Mouse (Mus musculus): ENCODE data around the gene Large1.
"Not testable (repeated sequence)": the region's sequence is repeated elsewhere in the genome, so short reads cannot be mapped to it uniquely, and the experiment has no call there.

The Large1 gene

GRCm38 (mm10) chr8:73293655-73294054, 59.7 kb downstream of the Large1 start:
- DNase-seq: no peak

DNA sequence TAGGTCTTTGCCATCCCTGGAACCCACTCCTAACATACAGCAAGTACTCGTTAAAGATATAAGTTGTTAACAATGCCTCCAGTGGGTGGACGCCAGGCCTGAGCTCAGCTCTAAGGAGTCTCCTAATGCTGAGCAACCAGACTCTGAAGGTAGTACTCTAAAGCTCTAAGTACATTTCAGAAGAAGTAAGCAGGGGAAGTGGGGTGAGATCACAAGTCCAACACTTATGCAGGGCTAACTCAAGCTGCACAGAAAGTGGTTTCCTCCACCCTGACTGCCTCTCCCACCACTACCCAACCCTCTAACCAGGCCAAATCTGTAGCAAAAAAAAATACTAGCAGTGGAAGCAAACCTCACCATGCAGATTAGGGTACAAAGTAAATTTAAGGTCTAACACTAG, 61.7 kb downstream of the Large1 start:
- no peak for DNase-seq

- DNase-seq: no peak
Measured at GRCm38 (mm10) chr8:73290636-73291035, 62.7 kb downstream of the Large1 start.

- DNase-seq: no peak
Measured at GRCm38 (mm10) chr8:73289831-73290230, 63.5 kb downstream of the Large1 start.

DNA sequence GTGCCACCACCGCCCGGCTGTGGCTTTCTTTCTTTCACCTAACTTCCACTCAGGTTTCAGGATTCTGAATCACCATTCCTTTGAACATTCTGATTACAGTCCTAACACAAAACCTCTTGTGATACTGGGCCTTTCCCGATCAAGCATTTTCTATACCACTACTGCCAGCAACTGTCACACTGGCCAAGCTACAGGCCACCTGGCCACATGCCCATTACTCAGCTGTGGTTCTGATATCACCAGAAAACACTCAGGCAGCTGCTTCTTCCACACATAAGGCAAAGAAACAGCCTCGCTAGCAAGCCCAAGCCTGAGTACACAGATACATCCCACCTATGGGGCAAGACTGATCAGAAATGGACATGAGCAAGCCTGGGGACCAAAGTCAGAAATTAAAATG, 71.3 kb downstream of the Large1 start:
- no peak for DNase-seq

GRCm38 (mm10) chr8:73276015-73276414, 77.3 kb downstream of the Large1 start:
- no peak for DNase-seq

DNA sequence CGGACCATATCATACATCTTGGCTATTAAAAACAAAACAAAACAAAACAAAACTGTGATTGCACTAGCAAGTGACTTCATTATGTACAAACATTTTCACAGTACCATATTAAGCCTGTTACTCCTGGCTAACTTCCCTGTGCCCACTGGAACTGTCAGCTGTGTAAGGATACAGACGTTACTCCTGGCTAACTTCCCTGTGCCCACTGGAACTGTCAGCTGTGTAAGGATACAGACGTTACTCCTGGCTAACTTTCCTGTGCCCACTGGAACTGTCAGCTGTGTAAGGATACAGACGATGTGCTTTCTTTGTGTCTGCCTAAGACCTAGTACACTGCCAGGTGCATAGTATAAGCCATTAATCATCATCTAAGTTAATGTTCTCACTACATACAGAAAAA, 77.9 kb downstream of the Large1 start:
- DNase-seq: not testable (repeated sequence)

- no peak for DNase-seq
Measured at GRCm38 (mm10) chr8:73273150-73273549, 80.2 kb downstream of the Large1 start.

- no peak for DNase-seq
Measured at GRCm38 (mm10) chr8:73270991-73271390, 82.3 kb downstream of the Large1 start.

GRCm38 (mm10) chr8:73257981-73258380, 95.4 kb downstream of the Large1 start:
- no peak for DNase-seq

DNA sequence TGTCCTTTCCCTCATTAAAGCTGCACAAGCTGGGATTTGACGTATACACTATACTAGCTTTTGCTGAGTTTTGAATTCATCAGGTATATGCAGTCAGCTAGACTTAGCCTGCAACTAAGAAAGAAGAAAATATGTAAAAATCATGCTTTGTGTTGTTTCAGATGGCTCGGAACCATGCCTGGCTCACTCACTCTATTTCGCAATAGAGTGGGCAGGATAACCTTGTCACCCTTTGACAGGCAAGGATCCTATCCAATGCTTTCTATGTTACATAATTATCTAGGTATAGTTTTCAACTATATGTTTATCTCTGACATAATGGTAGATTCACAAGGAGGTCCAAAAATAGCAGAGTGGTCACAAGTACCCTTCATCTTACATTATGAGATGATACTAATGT, 109.2 kb downstream of the Large1 start:
- no peak for DNase-seq

- no peak for DNase-seq
Measured at GRCm38 (mm10) chr8:73242066-73242465, 111.3 kb downstream of the Large1 start.

GRCm38 (mm10) chr8:73234209-73234608, 119.1 kb downstream of the Large1 start:
- DNase-seq: no peak

- no peak for DNase-seq
Measured at GRCm38 (mm10) chr8:73233358-73234041, 119.8 kb downstream of the Large1 start.

DNA sequence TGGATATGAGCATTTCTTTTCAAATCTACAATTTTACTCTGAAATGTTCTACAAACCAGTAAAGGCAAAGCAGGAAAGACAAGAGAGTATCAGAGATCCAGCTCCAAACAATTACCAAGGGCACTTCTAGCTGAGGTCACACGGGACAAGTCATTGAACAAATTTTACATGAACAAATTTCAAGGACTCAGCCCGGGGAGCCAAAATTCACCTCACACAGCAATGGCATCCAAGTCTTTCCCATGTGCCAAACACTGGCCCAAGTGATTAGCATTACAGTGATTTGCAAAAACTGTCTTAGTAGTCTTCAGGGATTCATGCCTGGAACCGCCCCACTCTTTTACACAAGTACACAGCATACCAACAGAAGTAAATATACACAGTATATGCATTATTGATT, 126.5 kb downstream of the Large1 start:
- DNase-seq: no peak

DNA sequence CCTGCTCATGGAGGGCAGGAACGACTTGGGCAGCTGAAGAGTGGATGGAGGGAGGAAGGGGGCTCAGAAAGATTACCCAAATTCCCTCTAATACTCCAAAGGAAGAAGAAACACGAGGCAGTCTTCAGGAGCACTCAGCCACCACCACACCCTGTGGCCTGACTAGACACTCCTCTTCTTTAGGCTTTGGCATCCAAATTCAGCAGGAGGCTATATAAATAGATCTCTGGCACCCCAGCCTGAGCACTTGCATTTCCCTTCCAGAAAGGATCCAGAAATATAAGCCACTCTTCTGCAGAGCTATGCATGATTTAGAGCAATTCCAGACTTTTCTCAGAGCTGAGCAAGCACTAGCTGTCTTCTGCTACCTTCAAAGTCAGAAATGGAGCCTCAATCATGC, 127.7 kb downstream of the Large1 start:
- DNase-seq: no peak

DNA sequence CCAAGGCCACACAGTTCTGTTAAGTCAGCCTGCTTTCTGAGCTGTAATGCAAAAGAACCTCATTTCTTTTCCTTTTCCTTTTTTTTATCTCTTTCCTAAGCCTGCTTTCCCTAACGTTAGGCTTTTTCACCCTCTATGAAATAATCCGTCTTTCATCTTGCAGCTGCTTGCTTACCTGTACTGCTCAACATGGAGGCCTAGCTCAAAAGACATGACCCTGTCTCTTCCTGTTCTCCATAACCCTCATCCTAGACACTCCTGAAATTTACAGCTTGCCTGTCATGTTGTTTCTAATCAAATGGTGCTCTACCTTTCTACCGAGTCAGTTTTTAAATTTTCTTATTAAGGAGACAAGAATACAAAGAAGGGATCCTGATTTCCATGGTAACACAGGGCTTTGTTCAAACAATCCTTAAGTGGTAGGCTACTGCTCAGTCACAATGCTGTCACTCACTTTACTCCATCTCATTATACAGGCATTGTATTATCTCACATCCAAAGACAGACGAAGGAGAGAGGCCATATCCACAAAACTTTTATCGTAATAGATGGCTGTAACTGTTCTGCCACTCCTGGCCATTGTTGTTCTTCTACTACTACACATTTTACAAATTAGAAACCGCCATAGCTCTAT, 134.0 kb downstream of the Large1 start:
- no peak for DNase-seq

DNA sequence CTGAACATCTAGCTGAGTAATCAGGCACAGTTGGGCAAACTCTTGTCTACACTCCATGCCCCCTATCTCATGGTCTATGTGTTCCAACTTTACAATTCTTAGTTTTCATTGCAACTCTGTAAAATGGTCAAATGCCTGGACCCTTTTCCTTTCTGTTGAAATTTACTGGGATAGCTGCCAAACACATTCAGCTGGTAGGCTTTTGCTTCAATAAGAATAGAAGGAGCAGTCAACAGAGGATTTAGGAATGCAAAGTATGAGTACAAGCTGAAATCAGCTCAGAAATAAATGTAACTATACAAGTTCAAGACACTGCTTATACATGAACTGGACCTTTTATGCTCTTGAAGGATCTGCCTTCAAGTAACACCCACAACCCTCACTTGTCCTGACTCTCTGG, 146.5 kb downstream of the Large1 start:
- DNase-seq: no peak

GRCm38 (mm10) chr8:73201854-73202253, 151.5 kb downstream of the Large1 start:
- DNase-seq: no peak

DNA sequence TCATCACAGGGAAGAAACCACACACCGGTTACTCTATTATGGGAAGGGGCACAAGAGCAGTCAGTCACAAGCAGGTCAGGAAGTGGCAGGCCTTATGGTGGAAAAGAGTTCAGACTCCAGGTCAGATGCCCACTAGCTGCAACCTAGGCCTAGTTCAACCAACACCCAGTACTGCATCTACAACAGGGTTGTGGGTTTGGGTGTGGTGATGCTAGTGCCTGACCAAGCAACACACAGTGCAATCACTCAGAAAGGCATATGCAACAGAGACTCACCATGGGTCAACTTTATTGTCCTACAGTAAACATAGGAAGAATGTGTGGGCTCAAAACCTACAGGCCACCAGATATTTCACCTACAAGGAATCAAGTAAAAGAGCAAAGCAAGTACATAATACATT, 155.6 kb downstream of the Large1 start:
- no peak for DNase-seq

GRCm38 (mm10) chr8:73188684-73189083, 164.7 kb downstream of the Large1 start:
- DNase-seq: no peak

DNA sequence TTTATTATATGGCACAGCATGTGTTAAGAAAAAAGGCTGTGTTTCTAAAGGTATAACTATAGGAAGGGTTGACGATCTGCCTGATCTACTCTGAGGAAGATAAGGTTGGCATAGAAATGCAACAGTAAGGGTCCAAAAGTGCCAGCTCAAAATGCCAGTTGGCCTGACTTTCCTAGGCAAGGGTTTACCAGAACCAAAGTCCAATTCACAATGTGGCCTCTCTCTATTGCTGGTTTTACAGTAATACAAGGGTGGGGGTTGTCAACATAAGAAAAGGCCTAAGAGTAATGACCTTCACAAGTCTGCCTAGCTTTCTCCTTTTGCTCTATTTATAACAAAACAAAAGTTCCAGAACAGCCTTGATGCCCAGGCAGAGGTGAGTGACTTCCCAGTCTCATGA, 166.0 kb downstream of the Large1 start:
- DNase-seq: no peak

DNA sequence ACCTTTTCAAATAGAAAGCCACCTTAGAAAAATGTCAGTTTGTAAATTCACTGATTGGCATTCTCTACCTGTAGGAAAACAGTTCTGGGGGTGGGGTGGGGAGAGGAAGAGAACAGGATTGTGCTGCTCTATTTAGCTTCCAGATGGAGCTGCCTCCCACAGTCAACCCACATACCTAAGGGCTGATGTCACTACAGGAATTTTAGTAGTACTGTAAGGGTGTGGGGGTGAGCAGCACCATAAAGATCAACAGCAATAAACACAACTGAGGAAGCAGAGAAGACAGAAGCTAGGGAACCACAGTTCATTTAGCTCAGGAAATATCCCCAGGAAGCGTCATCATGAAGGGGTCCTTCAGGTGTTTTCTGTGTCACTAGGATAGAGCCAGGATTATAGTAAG, 174.9 kb downstream of the Large1 start:
- DNase-seq: no peak

- DNase-seq: no peak
Measured at GRCm38 (mm10) chr8:73172661-73173060, 180.7 kb downstream of the Large1 start.

DNA sequence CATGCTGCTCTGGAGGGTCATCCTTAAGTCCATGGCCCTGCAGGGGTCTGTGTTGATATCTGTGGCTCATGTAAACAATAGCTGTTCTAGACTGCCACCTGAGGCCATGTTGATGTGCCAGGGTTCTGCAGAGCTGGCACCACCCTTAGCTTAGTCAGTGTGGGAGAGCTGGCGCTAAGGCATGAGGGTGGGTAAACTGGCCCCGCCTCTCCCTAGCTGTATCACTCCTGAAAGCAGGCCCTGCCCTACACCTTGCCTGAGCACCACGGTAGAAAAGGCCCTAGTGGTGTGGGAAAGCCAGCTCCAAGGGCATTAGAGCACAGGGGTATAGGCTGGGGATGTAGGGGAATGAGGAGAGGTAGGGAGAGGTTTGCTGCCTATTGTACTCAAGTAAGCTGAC, 191.3 kb downstream of the Large1 start:
- DNase-seq: peak in 1 of 2 experiments; percentile 3
